Mouse (Mus musculus) limb, embryonic 10.5 days (tissue): ENCODE measurements around the gene Speg. TPM values are rescaled to one million over a fixed set of nuclear protein-coding genes. Genes with fewer than 3 reads are reported as not detected.

ENCODE experiments used
- DNase-seq: peaks from one replicate; pipeline ENCODE4 v3.0.0-alpha.2; 2017; ENCODE audit warnings: low spot score
- H3K27ac ChIP-seq: fragments of 300-500 bp; sonication (generic); 2 replicates; pipeline ENCODE4 v1.5.1; 2016; ENCODE audit warnings: mild to moderate bottlenecking
- H3K27me3 ChIP-seq: fragments of 300-500 bp; sonication (generic); 2 replicates; pipeline ENCODE4 v1.6.1; 2016; ENCODE audit warnings: low read depth, mild to moderate bottlenecking; ENCODE audit not compliant: poor library complexity, severe bottlenecking
- H3K36me3 ChIP-seq: fragments of 300-500 bp; sonication (generic); 2 replicates; pipeline ENCODE4 v1.6.1; 2016; ENCODE audit warnings: mild to moderate bottlenecking, moderate library complexity
- H3K4me1 ChIP-seq: fragments of 300-500 bp; sonication (generic); 2 replicates; pipeline ENCODE4 v1.6.1; 2016
- H3K4me3 ChIP-seq: fragments of 300-500 bp; sonication (generic); 2 replicates; pipeline ENCODE4 v1.5.1; 2016; ENCODE audit warnings: mild to moderate bottlenecking, moderate library complexity
- H3K9me3 ChIP-seq: fragments of 300-500 bp; sonication (generic); replicated peaks from 2 replicates; pipeline ENCODE4 v1.6.1; 2016; ENCODE audit warnings: mild to moderate bottlenecking
- WGBS: fragments of 180-500 bp; shearing (Covaris S2); methylation state at CpG from one replicate; pipeline ENCODE4 v1.1.7; 2016; 5-methylcytosine and 5-hydroxymethylcytosine counted together
- polyA plus RNA-seq: library from polyadenylated mRNA; unstranded; fragments of >200 nt; fragmentation: Nextera tagmentation; extraction: Ambion mirVana; gene quantifications from 2 replicates; pipeline ENCODE4 v1.2.1, GENCODE M21; 2016

The Speg gene
- polyA plus RNA-seq, 1 experiment from 2014 or later = 49.6 TPM

GRCm38 (mm10) chr1:75372450-75372849 is 2.6 kb upstream of the Speg start:
- Histone ChIP-seq H3K4me3 (no peak overlapping the region), H3K36me3 (no peaks in the 10 kb centered on the region), H3K27me3 (peaks cover 48% of the 10 kb centered on the region), H3K9me3 (no peaks in the 10 kb centered on the region), H3K4me1 (peaks cover 41% of the 10 kb centered on the region), H3K27ac (no peak overlapping the region)
- DNase-seq = no peak
- WGBS = 90% methylated on average over 3 of the region's 3 CpGs

DNA sequence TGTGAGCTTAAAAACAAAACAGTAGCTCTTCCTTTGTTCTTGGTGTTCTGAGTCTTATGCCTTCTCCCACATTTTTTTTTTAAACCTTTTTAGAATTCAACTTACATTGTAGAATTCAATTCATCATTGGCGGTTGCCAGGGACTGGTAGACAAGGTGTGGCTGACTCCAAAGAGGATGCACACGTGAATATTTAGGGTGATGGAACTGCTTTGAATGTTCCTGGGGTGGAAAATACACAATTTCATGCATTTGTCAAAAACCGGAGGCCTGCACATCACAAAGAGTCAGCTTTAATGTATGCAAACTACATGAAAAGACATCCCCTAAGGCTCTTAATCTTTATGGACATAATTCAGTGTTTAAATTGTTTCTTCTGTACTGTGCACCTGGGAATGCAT is 1.8 kb upstream of the Speg start:
- H3K4me1 ChIP-seq = peaks cover 38% of the 10 kb centered on the region
- 82% methylated on average over 3 of the region's 3 CpGs for WGBS
- H3K27me3 ChIP-seq = peaks cover 49% of the 10 kb centered on the region

GRCm38 (mm10) chr1:75379196-75379595 is 4.1 kb downstream of the Speg start:
- 0 out of 2 replicates have a peak, but pooled peaks cover under 1% of the 10 kb centered on the region for H3K36me3 ChIP-seq
- peaks cover 47% of the 10 kb centered on the region for H3K27me3 ChIP-seq
- peaks cover 67% of the 10 kb centered on the region for H3K4me1 ChIP-seq
- no peaks in the 10 kb centered on the region for H3K9me3 ChIP-seq
- H3K4me3 ChIP-seq = no peak overlapping the region
- WGBS = 74% methylated on average over 2 of the region's 2 CpGs
- DNase-seq = no peak
- 0 out of 2 replicates have a peak overlapping the region, but pooled peaks have one; percentile 19 for H3K27ac ChIP-seq

More for the DNA sequence above, 1.8 kb upstream of the Speg start:
- no peak for DNase-seq
- Histone ChIP-seq H3K9me3 (no peaks in the 10 kb centered on the region), H3K27ac (no peak overlapping the region), H3K4me3 (no peak overlapping the region), H3K36me3 (no peaks in the 10 kb centered on the region)

DNA sequence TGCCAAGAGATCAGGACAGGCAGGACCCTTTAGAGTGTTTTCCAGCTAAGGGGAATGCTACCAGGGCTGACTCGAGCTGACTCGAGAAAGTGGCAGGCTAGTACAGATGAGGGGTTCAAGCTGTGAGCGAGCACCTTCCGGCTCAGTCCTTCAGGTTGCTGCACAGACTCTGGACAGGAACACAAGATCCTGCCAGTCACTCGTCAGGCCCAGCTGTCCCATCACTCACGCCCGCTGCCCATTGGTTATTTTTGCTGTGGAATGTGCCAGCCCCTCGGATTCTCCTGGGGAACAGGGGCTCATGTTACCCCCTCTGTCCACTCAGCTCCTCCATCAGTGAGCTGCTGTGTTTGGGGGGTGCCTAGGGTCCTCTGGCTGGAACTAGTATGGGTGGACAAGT is 4.8 kb downstream of the Speg start:
- Histone ChIP-seq H3K27ac (peak overlapping the region; percentile 11; the same call in 1 of the 2 replicates), H3K4me1 (peaks cover 67% of the 10 kb centered on the region), H3K27me3 (peaks cover 45% of the 10 kb centered on the region), H3K4me3 (no peak overlapping the region), H3K9me3 (no peaks in the 10 kb centered on the region), H3K36me3 (peaks cover 8% of the 10 kb centered on the region)
- no peak for DNase-seq
- WGBS = 66% methylated on average over 8 of the region's 8 CpGs

- H3K27me3 ChIP-seq = peaks cover 46% of the 10 kb centered on the region
- H3K36me3 ChIP-seq = peaks cover 12% of the 10 kb centered on the region
- peaks cover 67% of the 10 kb centered on the region for H3K4me1 ChIP-seq
- no peaks in the 10 kb centered on the region for H3K9me3 ChIP-seq
- 42% methylated on average over 2 of the region's 2 CpGs for WGBS
- peak overlapping the region; percentile 46; the same call in 1 of the 2 replicates for H3K27ac ChIP-seq
- DNase-seq = no peak
- peak overlapping the region; percentile 86; the same call in 1 of the 2 replicates for H3K4me3 ChIP-seq
Observed at GRCm38 (mm10) chr1:75380951-75381350, 5.9 kb downstream of the Speg start.

DNA sequence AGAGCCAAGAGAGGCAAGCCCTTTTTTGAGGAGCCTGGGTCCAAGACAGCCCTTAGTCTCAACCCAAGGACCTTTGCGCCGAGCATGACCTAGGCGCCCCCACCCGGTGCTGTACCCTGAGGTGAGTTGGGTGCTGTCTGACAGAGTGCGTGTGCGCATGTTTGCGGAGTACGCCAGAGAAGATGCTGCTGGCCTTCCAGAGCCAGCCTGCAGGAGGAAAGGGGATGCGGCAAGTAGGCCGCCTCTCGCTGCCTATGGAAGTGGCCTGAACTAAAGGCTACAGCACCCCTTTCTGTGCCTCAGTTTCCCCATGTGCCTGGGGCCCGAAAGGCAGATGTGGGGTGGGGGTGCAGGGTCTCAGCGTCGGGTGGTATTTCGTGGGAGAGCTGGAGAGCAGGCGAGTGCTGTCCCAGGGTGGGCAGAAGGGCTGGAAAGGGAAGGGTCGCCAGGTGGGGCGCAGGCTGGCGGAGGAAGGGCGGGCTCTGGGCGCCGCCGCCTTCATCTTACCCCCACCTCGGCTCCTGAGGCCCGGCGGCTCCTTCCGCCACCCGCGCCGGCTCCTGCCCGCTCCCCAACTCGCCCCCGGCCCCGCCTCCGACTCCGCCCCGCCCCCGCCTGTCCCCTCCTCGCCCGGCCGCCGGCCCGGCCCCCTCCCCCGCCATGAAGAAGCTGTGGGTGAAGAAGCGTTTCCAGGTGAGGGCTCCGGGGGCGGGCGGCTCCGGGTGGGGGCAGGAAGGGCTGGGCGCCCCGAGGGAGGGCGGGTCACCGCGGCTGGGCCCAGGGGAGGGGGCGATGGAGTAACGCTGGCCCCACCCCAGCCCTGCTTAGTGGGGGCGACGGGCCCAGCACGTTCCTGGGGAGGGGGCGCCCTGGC is 6.6 kb downstream of the Speg start:
- peak; percentile 83 for DNase-seq
- peak overlapping the region; percentile 90 for H3K27ac ChIP-seq
- 3% methylated on average over 42 of the region's 60 CpGs for WGBS

DNA sequence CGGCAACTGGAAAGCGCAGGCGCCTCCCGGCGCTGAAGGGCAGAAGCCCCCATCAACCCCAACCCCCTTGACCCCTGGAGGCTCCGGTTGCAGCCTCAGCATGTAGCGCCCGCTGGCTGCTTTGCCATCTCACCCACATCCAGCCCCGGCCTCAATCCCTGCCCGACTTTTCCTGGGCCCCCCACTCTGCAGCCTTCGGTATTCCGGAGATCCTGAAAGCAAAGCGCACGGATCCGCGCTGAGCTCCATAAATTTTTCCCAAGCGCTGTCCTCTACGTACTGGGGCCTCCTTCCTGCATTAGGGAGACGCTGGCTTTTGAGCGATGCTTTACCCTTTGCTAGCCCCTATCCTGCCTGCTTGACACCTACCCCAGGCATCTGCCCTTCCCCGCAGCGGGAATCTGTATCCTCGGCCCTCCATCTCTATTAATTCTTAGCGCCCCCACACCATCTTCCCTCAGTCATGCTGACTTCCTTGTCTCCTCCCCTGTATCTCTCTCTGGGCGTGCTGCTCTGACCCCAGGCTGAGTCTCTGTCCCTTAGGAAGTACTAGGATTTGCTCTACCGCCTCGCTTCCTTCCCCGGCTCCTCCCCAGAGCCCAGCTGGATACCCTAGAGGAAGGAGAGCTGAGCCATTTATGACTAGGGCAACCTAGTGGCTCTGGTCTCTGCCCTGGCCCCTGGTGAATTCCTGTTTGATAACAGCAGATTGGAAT is 7.4 kb downstream of the Speg start:
- Histone ChIP-seq H3K27ac (peak overlapping the region; percentile 90), H3K9me3 (no peaks in the 10 kb centered on the region), H3K36me3 (peaks cover 12% of the 10 kb centered on the region), H3K27me3 (peaks cover 50% of the 10 kb centered on the region), H3K4me3 (peak overlapping the region; percentile 86), H3K4me1 (peaks cover 74% of the 10 kb centered on the region)
- DNase-seq = peak; percentile 65
- under 1% methylated on average over 24 of the region's 28 CpGs for WGBS

More for the DNA sequence above, 6.6 kb downstream of the Speg start:
- Histone ChIP-seq H3K4me1 (peaks cover 69% of the 10 kb centered on the region), H3K36me3 (peaks cover 12% of the 10 kb centered on the region), H3K27me3 (peaks cover 49% of the 10 kb centered on the region), H3K9me3 (no peaks in the 10 kb centered on the region), H3K4me3 (peak overlapping the region; percentile 86)

GRCm38 (mm10) chr1:75384470-75385141 is 9.5 kb downstream of the Speg start:
- H3K27me3 ChIP-seq = peaks cover 57% of the 10 kb centered on the region

GRCm38 (mm10) chr1:75385142-75385730 is 10.1 kb downstream of the Speg start:
- Histone ChIP-seq H3K27me3 (peaks cover 63% of the 10 kb centered on the region), H3K9me3 (no peaks in the 10 kb centered on the region), H3K27ac (no peak overlapping the region), H3K36me3 (peaks cover 22% of the 10 kb centered on the region), H3K4me1 (peaks cover 84% of the 10 kb centered on the region), H3K4me3 (no peak overlapping the region)
- no peak for DNase-seq
- 73% methylated on average over 20 of the region's 20 CpGs for WGBS

More at GRCm38 (mm10) chr1:75384470-75385141, 9.5 kb downstream of the Speg start:
- 0 out of 2 replicates have a peak overlapping the region, but pooled peaks have one; percentile 25 for H3K27ac ChIP-seq
- peaks cover 91% of the 10 kb centered on the region for H3K4me1 ChIP-seq
- no peak for DNase-seq
- WGBS = 86% methylated on average over 27 of the region's 27 CpGs
- no peaks in the 10 kb centered on the region for H3K9me3 ChIP-seq
- H3K4me3 ChIP-seq = no peak overlapping the region
- peaks cover 18% of the 10 kb centered on the region for H3K36me3 ChIP-seq

DNA sequence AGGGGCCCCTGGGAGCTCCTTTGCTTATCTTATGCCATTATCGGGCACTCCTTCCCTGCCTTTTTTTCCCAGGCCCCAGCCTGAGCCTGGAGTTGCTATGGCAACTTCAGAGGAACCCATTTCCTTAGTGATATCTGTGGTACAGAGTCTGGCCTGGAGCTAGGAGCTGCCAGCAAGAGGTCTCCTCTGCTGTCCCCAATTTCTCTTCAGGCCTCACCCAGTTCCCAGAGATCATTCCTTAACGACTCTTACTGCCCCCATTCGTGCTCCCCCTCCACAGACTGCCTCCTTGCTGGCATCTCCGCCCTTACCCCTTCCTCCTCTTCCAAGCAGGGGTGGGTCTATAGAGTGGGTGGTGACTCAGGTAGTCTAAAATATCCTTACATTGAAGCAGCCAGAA is 11.1 kb downstream of the Speg start:
- H3K9me3 ChIP-seq = no peaks in the 10 kb centered on the region
- no peak overlapping the region for H3K27ac ChIP-seq
- peaks cover 28% of the 10 kb centered on the region for H3K36me3 ChIP-seq
- WGBS = 34% methylated on average over 4 of the region's 4 CpGs
- H3K4me3 ChIP-seq = no peak overlapping the region
- peaks cover 69% of the 10 kb centered on the region for H3K27me3 ChIP-seq
- peaks cover 75% of the 10 kb centered on the region for H3K4me1 ChIP-seq
- DNase-seq = no peak

GRCm38 (mm10) chr1:75387469-75387928 is 12.4 kb downstream of the Speg start:
- DNase-seq = peak; percentile 44
- peak overlapping the region; percentile 46 for H3K4me3 ChIP-seq
- 19% methylated on average over 7 of the region's 7 CpGs for WGBS
- peak overlapping the region; percentile 66; the same call in 1 of the 2 replicates for H3K27ac ChIP-seq
- peaks cover 62% of the 10 kb centered on the region for H3K4me1 ChIP-seq
- H3K36me3 ChIP-seq = peaks cover 34% of the 10 kb centered on the region
- H3K27me3 ChIP-seq = peaks cover 64% of the 10 kb centered on the region
- no peaks in the 10 kb centered on the region for H3K9me3 ChIP-seq
